Mouse (Mus musculus) thymus, adult 18-20 months (tissue): Measurements from ENCODE around the gene Lhfpl5.

Experiments
- DNase-seq, 2 experiments: peaks; one replicate each; pipeline ENCODE4 v3.0.0; 2022; ENCODE audit warnings: mixed read lengths in 2 of 2

Lhfpl5 gene

DNA sequence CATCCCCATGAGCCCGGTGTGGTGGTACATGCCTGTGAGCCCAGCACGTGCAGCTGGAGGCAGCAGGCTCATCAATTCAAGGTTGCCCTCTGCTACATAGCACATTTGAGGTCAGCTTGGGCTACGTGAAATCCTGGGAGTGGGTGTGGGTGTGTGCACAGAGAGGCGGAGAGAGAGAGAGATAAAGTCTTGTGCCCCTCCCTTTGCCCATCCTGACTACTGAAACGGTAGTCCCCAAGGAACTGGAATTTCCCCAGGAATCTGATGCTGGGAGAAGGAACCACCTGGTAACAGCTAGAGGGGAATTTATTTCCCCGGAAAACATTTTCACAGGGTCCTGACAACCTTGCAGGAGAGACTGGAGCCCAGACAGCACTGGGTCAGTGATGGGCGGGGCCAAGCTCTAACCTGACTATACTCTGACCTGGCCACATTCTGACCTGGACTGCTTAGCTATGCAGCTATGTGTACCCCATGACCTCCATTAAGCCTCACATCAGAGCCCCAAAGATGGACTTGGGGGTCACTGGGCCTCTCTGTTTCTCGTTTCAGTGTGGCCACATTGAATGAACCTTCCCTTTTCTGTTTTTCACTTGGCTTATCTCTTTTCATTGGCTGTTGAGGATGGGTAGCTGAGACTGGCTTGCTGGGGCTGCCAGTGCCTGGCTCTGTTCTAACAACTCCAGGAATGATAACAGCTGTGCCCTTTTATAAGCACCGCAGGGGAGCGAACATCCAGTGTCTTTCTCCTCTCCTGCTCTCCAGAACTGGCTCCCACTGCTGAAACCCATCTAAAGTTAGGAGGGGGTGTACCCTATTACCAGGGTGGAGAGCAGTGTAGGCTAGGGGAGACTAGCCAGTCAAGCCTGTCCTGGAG, 53.0 kb downstream of the Lhfpl5 start:
- DNase-seq = no peak

DNA sequence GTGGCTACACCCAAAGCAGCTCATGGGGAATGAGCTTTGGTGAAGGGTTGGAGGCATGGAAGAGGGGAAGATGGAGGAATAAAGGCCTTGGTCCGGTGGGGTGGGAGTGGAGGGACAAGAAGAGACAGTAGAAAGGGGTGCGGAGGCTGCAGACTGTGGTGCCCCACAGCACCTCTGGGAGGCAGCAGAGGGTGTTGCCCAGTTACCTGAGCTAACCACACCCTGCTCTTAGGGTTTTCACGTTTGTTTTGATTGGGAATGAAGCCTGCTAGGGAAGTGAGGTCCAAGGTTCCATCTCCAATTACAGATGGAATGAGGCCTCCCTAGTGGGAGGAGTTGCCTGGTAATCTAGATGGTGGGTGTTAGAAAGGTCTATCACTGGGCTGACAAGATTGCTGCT, 53.7 kb downstream of the Lhfpl5 start:
- DNase-seq = no peak
